Mouse (Mus musculus) G1E-ER4 (cell line): ENCODE data around the gene Srp68. TPM values are rescaled to one million over a fixed set of nuclear protein-coding genes. Genes with fewer than 3 reads are reported as not detected.

Source experiments
- GATA1 ChIP-seq: IDR thresholded peaks from one replicate; pipeline ENCODE4 v1.8.0; 2012; ENCODE audit warnings: low read length, inconsistent platforms
- polyA plus RNA-seq: library from polyadenylated mRNA; stranded (reverse); fragments of >175 nt; gene quantifications from 2 replicates; pipeline ENCODE4 v1.2.3, GENCODE M21; 2012

Gene Srp68
- polyA plus RNA-seq, 1 experiment: 70.9 TPM

DNA sequence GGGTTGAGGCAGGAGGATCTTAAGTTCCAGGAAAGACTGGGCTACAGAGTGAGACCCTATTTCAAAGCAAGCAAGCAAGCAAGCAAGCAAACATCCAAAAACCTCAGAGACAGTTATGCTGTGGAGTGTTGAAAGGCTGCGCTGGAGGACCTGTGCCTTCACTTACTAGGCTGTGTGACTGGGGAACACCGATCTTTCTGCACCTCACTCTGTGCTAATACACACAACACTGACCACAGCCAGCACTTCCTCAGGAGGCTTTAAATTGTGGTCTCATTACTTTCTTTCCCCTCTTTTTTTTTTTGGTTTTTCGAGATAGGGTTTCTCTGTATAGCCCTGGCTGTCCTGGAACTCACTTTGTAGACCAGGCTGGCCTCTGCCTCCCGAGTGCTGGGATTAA lies 8.2 kb downstream of the Srp68 start:
- no peak for TF ChIP-seq GATA1

DNA sequence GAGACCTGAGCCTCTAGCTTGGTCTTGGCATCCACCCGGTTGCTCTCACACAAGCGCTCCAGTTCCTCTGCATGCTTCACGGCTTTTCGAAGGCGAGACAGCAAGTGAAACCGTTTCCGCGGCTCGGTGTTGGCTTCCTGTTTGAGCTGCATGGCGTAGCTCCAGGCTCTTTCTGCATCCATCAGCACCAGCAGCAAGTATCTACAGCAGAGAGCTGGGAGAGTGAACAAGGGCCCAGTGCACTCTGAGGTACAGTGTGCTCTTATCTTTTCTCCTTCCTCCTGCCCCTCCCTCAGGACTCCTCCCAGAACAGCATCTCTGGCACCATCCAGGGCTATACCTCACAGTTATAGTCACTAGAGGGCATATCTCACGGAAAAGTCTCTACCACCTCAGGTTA lies 8.7 kb downstream of the Srp68 start:
- TF ChIP-seq GATA1: no peak

GRCm38 (mm10) chr11:116260259-116260658 lies 13.8 kb downstream of the Srp68 start:
- no peak for TF ChIP-seq GATA1

- TF ChIP-seq GATA1: peak; percentile 22
These were observed 14.6 kb downstream of the Srp68 start for GRCm38 (mm10) chr11:116259461-116259860.

DNA sequence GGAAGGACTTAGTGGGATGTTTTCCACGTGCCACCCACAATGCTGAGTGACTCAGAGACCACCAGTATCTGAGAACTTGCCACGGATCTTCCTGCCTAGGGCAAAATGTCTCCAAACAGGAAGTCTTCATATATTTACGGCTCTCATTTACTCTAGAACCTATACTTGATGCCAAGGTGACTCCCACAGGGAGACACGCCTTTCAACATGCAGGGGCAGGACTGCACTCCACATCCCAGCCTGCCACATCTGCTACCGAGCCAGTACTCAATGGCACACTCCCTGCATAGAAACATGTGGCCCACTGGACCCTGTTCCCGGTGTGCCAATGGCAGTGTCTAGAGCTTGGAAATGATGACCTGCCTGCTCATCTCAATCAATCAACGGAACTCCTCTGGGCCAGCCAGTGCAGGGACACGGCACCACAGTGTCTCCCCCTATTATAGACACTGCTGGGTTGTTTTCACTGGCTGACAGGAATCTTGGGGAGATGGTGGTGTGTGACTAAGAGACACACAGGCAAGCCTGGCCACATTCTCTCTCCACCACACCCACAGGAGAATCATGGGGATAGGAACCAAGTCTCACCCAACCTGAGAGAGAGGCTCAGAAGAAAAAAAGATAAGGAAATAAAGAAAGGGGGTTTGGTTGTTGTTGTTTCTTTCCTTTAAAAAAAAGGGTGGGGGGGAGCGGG lies 17.9 kb downstream of the Srp68 start:
- no peak for TF ChIP-seq GATA1

DNA sequence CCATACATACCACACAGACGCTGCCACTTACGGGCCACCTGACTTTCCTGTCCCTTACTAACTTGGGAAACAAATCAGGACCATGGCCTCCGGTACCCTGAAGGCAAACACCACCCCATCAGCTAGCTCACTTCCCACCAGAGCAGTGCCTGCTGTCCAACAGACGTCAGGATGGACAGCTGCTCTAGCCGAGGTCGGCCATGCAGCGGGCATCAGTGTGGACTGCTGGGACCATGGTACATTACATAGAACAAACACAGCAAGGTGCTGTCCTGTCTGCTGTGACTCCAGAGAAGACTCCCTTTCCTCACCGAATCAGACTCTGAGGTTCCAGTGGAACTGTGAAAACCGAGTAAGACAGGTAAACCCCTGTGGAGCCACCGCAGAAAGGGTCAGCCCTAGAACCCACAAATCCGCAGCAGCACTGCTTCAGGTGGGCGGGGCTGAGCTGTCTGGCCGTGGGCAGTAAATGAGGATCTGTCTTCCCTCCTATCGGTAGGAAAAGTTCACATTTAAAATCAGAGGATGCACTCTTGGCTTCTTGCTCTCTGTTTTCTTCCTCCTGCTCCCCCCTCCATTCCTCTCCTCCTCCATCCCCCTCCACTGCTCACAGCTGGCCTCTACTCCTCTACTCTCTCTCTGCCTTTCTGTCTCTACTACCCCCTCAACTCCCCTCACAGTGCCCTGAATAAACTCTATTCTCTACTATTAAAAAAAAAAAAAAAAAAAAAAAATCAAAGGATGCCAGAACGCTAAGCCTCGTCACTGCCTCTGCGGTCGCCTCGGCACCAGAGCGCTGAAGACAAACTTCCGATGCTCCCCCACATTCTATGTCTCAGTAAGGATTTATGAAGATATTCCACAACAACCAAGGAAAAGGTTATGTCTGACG lies 18.7 kb downstream of the Srp68 start:
- TF ChIP-seq GATA1: no peak

- no peak for TF ChIP-seq GATA1
These were observed 19.4 kb downstream of the Srp68 start for GRCm38 (mm10) chr11:116254627-116255026.

GRCm38 (mm10) chr11:116253076-116253600 lies 20.9 kb downstream of the Srp68 start:
- no peak for TF ChIP-seq GATA1

- TF ChIP-seq GATA1: no peak
These were observed 23.1 kb downstream of the Srp68 start for GRCm38 (mm10) chr11:116250898-116251297.

GRCm38 (mm10) chr11:116247502-116248222 lies 26.4 kb downstream of the Srp68 start:
- no peak for TF ChIP-seq GATA1

DNA sequence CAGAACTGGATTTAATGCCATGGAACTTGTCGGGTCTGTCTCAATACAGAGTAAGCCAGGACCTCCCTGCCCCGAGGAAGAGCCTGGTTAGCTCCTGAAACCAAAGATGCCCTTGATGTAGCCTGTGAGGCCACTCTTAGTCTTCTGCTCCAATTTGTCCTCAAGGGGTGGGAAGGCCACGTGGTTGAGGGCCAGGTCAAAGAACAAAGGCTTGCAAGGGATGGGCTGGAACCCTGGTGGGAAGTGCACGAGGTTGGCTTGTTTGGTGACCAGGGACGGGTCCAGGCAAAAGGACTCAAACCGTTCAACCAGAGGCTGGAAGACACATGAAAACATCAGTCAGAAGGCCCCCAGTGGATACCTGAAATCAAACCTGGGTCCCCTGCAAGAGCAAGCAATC lies 28.4 kb downstream of the Srp68 start:
- no peak for TF ChIP-seq GATA1

DNA sequence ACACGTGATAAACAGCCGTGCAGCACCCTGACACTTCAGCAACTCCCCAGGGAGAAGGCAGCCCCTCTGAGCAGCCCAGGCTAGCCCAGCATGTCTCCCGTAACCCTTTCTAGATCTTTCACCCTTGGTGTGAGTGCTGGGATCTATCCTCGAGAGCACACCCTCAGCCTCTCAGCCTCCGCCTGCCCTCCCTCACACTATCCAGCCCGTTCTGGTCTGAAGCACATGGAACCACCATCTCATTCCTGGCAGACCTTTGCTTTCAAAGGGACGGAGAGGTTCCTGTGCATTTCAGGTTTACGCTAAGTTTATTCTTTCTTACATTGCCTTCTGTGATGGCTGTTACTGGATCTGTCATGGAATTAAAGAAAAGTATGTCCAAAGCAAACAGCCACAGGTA lies 29.4 kb downstream of the Srp68 start:
- no peak for TF ChIP-seq GATA1

DNA sequence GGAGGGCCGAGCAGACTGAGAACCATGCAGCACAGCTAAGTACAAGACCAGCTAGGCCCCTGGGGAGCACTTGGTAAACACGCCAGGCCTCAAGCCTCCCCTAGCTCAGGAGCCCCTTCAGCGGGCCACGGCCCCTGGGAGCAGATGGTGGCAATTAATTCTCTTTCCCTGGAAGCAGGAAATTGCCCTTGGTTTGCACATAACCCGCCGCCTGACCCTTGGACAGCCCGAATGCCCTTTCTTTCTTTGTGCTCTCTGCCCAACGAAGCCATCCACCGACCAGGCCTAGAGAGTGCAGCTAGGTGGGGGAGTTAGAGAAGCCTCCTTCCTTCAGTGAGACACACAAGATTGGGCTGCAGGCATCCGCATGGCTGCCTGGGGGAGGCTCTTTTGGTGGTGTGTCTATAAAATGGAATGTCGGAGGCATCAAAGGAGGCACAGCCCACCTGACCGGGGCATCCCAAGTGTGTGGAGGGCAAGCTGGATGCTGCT lies 32.2 kb downstream of the Srp68 start:
- TF ChIP-seq GATA1: no peak

DNA sequence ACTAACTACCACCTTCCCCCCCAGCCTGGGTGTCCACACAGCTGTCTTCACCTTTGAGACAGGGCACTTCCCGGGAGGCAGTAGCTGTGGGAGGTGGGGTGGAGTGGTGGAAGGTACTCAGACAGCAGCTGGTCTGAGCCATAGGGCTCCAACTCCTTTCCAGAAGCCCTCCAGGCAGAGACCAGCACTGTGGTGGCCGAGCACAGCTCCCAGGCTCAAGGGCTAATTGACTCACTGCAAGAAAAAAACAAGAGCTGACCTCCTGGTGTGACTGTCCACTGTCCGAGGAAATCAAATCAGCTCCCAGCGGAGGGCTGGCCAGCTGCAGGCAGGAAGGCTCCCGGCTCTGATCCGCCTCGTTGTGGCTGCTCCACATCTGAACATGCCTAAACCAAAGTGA lies 34.2 kb downstream of the Srp68 start:
- TF ChIP-seq GATA1: no peak

GRCm38 (mm10) chr11:116237742-116238395 lies 36.1 kb downstream of the Srp68 start, which contains the start of gene Evpl:
Gene Evpl (minus strand): TSS chr11:116238077.
- TF ChIP-seq GATA1: no peak

- no peak for TF ChIP-seq GATA1
These were observed 39.1 kb downstream of the Srp68 start for GRCm38 (mm10) chr11:116234901-116235300.
